Mouse (Mus musculus) cerebellum, adult 2 months (tissue): ENCODE results near the gene Znhit6.
A peak's percentile ranks its signal among the peaks of the same experiment; 100 is the strongest.

Experiments
- CTCF ChIP-seq: fragments of 200-500 bp; IDR thresholded peaks from 2 replicates; pipeline ENCODE4 v1.5.1; 2011; ENCODE audit warnings: low read depth, mild to moderate bottlenecking, control low read depth, low read length, moderate library complexity, borderline replicate concordance; ENCODE audit not compliant: insufficient read depth
- POLR2A ChIP-seq: fragments of 200-500 bp; IDR thresholded peaks from 2 replicates; pipeline ENCODE4 v1.6.1; 2011; ENCODE audit warnings: low read length, control low read depth, borderline replicate concordance; ENCODE audit not compliant: insufficient read depth

GRCm38 (mm10) chr3:145575743-145576481 is at the start of gene Znhit6:
- TF ChIP-seq CTCF (no peak), POLR2A (peak; percentile 65; the same call in 1 of the 2 replicates)
